Mouse (Mus musculus) cerebellum, adult 2 months (tissue): ENCODE data around the gene Tsc2.

Source experiments
- CTCF ChIP-seq: fragments of 200-500 bp; IDR thresholded peaks from 2 replicates; pipeline ENCODE4 v1.5.1; 2011; ENCODE audit warnings: low read depth, mild to moderate bottlenecking, control low read depth, low read length, moderate library complexity, borderline replicate concordance; ENCODE audit not compliant: insufficient read depth
- POLR2A ChIP-seq: fragments of 200-500 bp; IDR thresholded peaks from 2 replicates; pipeline ENCODE4 v1.6.1; 2011; ENCODE audit warnings: low read length, control low read depth, borderline replicate concordance; ENCODE audit not compliant: insufficient read depth

DNA sequence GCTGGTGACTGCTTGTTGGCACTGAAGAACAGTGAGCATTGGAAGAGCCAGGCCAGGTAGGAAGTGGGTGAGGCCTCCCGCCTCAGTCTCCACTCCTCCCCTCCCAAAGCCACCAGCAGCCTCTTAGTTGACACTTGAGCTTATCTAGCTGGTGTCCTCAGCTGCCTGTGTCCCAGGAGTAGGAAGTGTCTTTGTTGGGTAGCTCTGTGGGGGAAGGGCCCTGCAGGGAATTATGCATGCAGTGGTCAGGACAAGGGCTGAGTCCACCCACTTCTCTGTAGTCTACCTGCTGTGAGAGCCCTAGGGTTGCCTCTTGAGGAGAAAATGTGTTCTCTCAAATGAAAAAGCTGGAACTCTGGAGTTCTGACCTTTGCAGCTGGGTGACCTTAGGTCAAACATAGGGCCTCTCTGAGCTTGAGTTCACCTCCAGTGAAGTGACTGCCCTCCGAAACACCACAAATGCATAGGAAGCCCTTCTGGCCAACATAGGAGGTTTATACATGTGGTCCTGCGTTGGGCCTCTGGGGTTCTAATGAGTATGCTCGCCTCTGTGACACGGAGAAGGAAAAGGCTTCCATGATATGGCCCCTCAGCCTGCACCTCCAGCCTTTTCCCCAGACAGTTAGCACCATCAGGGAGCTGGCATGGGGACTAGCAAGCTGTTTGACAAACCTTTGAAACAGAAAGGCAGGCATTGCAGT is 4.5 kb upstream of the Tsc2 start:
- TF ChIP-seq CTCF (no peak), POLR2A (no peak)
